In genomic region chr5:48199380-48199779, GRCm38 (mm10) we compare ENCODE assay signal across 30 mouse cellular contexts.
"Had no signal": no experiment of that assay in that cellular context is flagged by ENCODE, and none has a peak within 500 bp of the region (broad histone marks: within the 10 kb centered on the region; RNA-seq: fewer than 3 reads in every experiment).

No protein-coding gene starts in this region.

- H3K4me2 ChIP-seq: heart, embryonic 12.5 days; heart, embryonic 13.5 days; heart, embryonic 15.5 days; hindbrain, embryonic 12.5 days; hindbrain, embryonic 13.5 days; hindbrain, embryonic 14.5 days; hindbrain, embryonic 15.5 days; intestine, embryonic 15.5 days; kidney, embryonic 15.5 days had no signal

- H3K9ac ChIP-seq: heart, embryonic 12.5 days; heart, embryonic 13.5 days; heart, embryonic 15.5 days; hindbrain, embryonic 12.5 days; hindbrain, embryonic 13.5 days; hindbrain, embryonic 14.5 days; hindbrain, embryonic 15.5 days; intestine, embryonic 15.5 days; kidney, embryonic 15.5 days had no signal

- H3K36me3 ChIP-seq: heart, embryonic 15.5 days; hindbrain, embryonic 12.5 days; hindbrain, embryonic 13.5 days; hindbrain, embryonic 15.5 days; intestine, embryonic 15.5 days had no signal

- H3K4me3 ChIP-seq: heart, embryonic 12.5 days; heart, embryonic 13.5 days; heart, embryonic 15.5 days; hindbrain, embryonic 10.5 days; hindbrain, embryonic 12.5 days; hindbrain, embryonic 13.5 days; hindbrain, embryonic 15.5 days; intestine, embryonic 15.5 days; kidney, embryonic 15.5 days; layer of hippocampus, adult 2 months; left cerebral cortex, adult 2 months had no signal

- H3K4me1 ChIP-seq: heart, embryonic 12.5 days; heart, embryonic 13.5 days; heart, embryonic 15.5 days; hindbrain, embryonic 10.5 days; hindbrain, embryonic 12.5 days; hindbrain, embryonic 13.5 days; hindbrain, embryonic 15.5 days; intestine, embryonic 15.5 days; kidney, embryonic 15.5 days had no signal

- DNase-seq: heart, postnatal 10 days; heart, postnatal 14 days; heart, postnatal 36 days; heart, postnatal 4 days; kidney, adult 11 months; kidney, adult 18-20 months; kidney, adult 2 months; kidney, adult 8-10 months; kidney, adult 9 months; kidney, postnatal 10 days; kidney, postnatal 14 days; kidney, postnatal 25 days; kidney, postnatal 36 days; kidney, postnatal 4 days; layer of hippocampus, adult 9-11 months; layer of hippocampus, postnatal 36 days had no signal

- H3K27ac ChIP-seq: heart, embryonic 13.5 days; heart, embryonic 15.5 days; hindbrain, embryonic 10.5 days; hindbrain, embryonic 12.5 days; hindbrain, embryonic 13.5 days; hindbrain, embryonic 14.5 days; hindbrain, embryonic 15.5 days; hindbrain, postnatal 0 days; intestine, embryonic 15.5 days; kidney, embryonic 15.5 days; kidney, postnatal 0 days; layer of hippocampus, adult 2 months; left cerebral cortex, adult 2 months had no signal

- H3K9me3 ChIP-seq: heart, embryonic 12.5 days; heart, embryonic 13.5 days; heart, embryonic 15.5 days; hindbrain, embryonic 10.5 days; hindbrain, embryonic 12.5 days; hindbrain, embryonic 13.5 days; hindbrain, embryonic 15.5 days; intestine, embryonic 15.5 days; kidney, embryonic 15.5 days had no signal

- H3K27me3 ChIP-seq: heart, embryonic 12.5 days; heart, embryonic 13.5 days; heart, embryonic 15.5 days; hindbrain, embryonic 12.5 days; hindbrain, embryonic 13.5 days; hindbrain, embryonic 15.5 days; intestine, embryonic 15.5 days; kidney, embryonic 15.5 days had no signal
